Mouse (Mus musculus) left cerebral cortex, adult 8-10 months (tissue): Measurements from ENCODE around the gene Zfp866. TPM values are rescaled to one million over a fixed set of nuclear protein-coding genes. Genes with fewer than 3 reads are reported as not detected.

ENCODE experiments used
- DNase-seq, 2 experiments: peaks; one replicate each; pipeline ENCODE4 v3.0.0; 2022; ENCODE audit warnings: low spot score in 2 of 2
- total RNA-seq, 4 experiments: library from RNA; stranded (reverse); gene quantifications; 2 replicates each; pipeline ENCODE4 v1.2.4; 2022

Gene Zfp866
- total RNA-seq = 10 to 100 TPM; 27.1 to 29.1 (median 27.8) TPM

GRCm38 (mm10) chr8:69790773-69791367, at the start of gene Zfp866, which contains the start of gene Atp13a1:
Gene Zfp866 (minus strand): TSS chr8:69791178.
Gene Atp13a1 (plus strand): TSS chr8:69791163.
- peak; percentile 78 to 79 for DNase-seq

GRCm38 (mm10) chr8:69837057-69837682, 46.2 kb upstream of the Zfp866 start:
- DNase-seq = no peak

- peak; percentile 83 to 98 for DNase-seq
These were observed 41.4 kb upstream of the Zfp866 start, which contains the start of gene Pbx4 for GRCm38 (mm10) chr8:69832298-69832853. Gene Pbx4 (plus strand): TSS chr8:69832491.

GRCm38 (mm10) chr8:69826371-69826770, 35.4 kb upstream of the Zfp866 start:
- DNase-seq = no peak

- DNase-seq = no peak
These were observed 31.6 kb upstream of the Zfp866 start, which contains the start of gene Lpar2 for GRCm38 (mm10) chr8:69822386-69823191. Gene Lpar2 (plus strand): TSS chr8:69822429.

GRCm38 (mm10) chr8:69821971-69822385, 31.0 kb upstream of the Zfp866 start:
- no peak for DNase-seq

- DNase-seq = no peak
These were observed 29.5 kb upstream of the Zfp866 start for GRCm38 (mm10) chr8:69820466-69820865.

GRCm38 (mm10) chr8:69815396-69815795, 24.4 kb upstream of the Zfp866 start:
- DNase-seq = no peak

- no peak for DNase-seq
These were observed 23.9 kb upstream of the Zfp866 start for GRCm38 (mm10) chr8:69814881-69815280.

GRCm38 (mm10) chr8:69809820-69810219, 18.8 kb upstream of the Zfp866 start:
- DNase-seq = no peak

- DNase-seq = no peak
These were observed 18.0 kb upstream of the Zfp866 start for GRCm38 (mm10) chr8:69808864-69809403.

GRCm38 (mm10) chr8:69808094-69808863, 17.3 kb upstream of the Zfp866 start, which contains the start of gene Gmip:
Gene Gmip (plus strand): TSS chr8:69808679.
- no peak for DNase-seq

GRCm38 (mm10) chr8:69807236-69807635, 16.3 kb upstream of the Zfp866 start:
- DNase-seq = no peak

- DNase-seq = peak in 1 of 2 experiments; percentile 3
These were observed 14.5 kb upstream of the Zfp866 start for GRCm38 (mm10) chr8:69805491-69805890.

GRCm38 (mm10) chr8:69805086-69805485, 14.1 kb upstream of the Zfp866 start:
- DNase-seq = peak in 1 of 2 experiments; percentile 3

- peak in 1 of 2 experiments; percentile 0 for DNase-seq
These were observed 13.6 kb upstream of the Zfp866 start for GRCm38 (mm10) chr8:69804537-69804936.

GRCm38 (mm10) chr8:69803366-69803765, 12.4 kb upstream of the Zfp866 start:
- peak; percentile 0 to 4 for DNase-seq

GRCm38 (mm10) chr8:69802216-69802615, 11.2 kb upstream of the Zfp866 start:
- DNase-seq = peak in 1 of 2 experiments; percentile 0

GRCm38 (mm10) chr8:69801796-69802195, 10.8 kb upstream of the Zfp866 start:
- peak; percentile 0 to 3 for DNase-seq

GRCm38 (mm10) chr8:69799946-69800345, 9.0 kb upstream of the Zfp866 start:
- DNase-seq = peak in 1 of 2 experiments; percentile 3
